17 mouse cellular contexts compared by ENCODE assay signal in genomic region chr16:14410611-14411010, GRCm38 (mm10).
"Had no signal": no experiment of that assay in that cellular context is flagged by ENCODE, and none has a peak within 500 bp of the region (broad histone marks: within the 10 kb centered on the region; RNA-seq: fewer than 3 reads in every experiment).

No protein-coding gene starts in this region.

- H3K27me3 ChIP-seq: neural tube, embryonic 12.5 days; neural tube, embryonic 13.5 days; neural tube, embryonic 15.5 days; stomach, embryonic 15.5 days had no signal

- H3K4me3 ChIP-seq: neural tube, embryonic 12.5 days; neural tube, embryonic 13.5 days; neural tube, embryonic 15.5 days; stomach, embryonic 15.5 days had no signal

- DNase-seq: retina, postnatal 1 day; right cerebral cortex, adult 18-20 months; right cerebral cortex, postnatal 14 days; right cerebral cortex, postnatal 25 days; right cerebral cortex, postnatal 4 days; spleen, adult 18-20 months; thymus, adult 18-20 months; thymus, adult 2 months; thymus, postnatal 14 days; thymus, postnatal 25 days; thymus, postnatal 36 days; thymus, postnatal 4 days had no signal

- H3K27ac ChIP-seq: neural tube, embryonic 12.5 days; neural tube, embryonic 13.5 days; neural tube, embryonic 15.5 days; stomach, embryonic 15.5 days; stomach, postnatal 0 days had no signal

- H3K9me3 ChIP-seq: neural tube, embryonic 12.5 days; neural tube, embryonic 13.5 days; neural tube, embryonic 15.5 days; stomach, embryonic 15.5 days had no signal

- H3K4me1 ChIP-seq: neural tube, embryonic 12.5 days; neural tube, embryonic 13.5 days; neural tube, embryonic 15.5 days; stomach, embryonic 15.5 days had no signal
